Mouse (Mus musculus) MEL (cell line): ENCODE data around the gene Ddx54.

Source experiments
- CHD1 ChIP-seq: IDR thresholded peaks from 2 replicates; pipeline ENCODE4 v1.6.1; 2012; ENCODE audit warnings: low read depth, mild to moderate bottlenecking, inconsistent platforms, low read length, improper control_type of control experiment
- ELF1 ChIP-seq: IDR thresholded peaks from 2 replicates; pipeline ENCODE4 v1.6.1; 2014; ENCODE audit warnings: low read depth, mild to moderate bottlenecking, inconsistent platforms, low read length, improper control_type of control experiment, moderate library complexity
- EP300 ChIP-seq, 2 experiments: IDR thresholded peaks; 2 replicates each; pipeline ENCODE4 v1.6.1; 2011; ENCODE audit warnings: improper control_type of control experiment in 2 of 2, low read length in 2 of 2, low read depth in 1 of 2, mild to moderate bottlenecking in 1 of 2
- GABPA ChIP-seq: IDR thresholded peaks from 2 replicates; pipeline ENCODE4 v1.6.1; 2012; ENCODE audit warnings: low read depth, mild to moderate bottlenecking, inconsistent platforms, low read length, improper control_type of control experiment, moderate library complexity
- GATA1 ChIP-seq: IDR thresholded peaks from 2 replicates; pipeline ENCODE4 v1.6.1; 2011; ENCODE audit warnings: low read depth, low read length, improper control_type of control experiment
- MAZ ChIP-seq: IDR thresholded peaks from 2 replicates; pipeline ENCODE4 v1.6.1; 2012; ENCODE audit warnings: low read depth, mild to moderate bottlenecking, inconsistent platforms, low read length, improper control_type of control experiment
- MEF2A ChIP-seq: IDR thresholded peaks from 2 replicates; pipeline ENCODE4 v1.6.1; 2014; ENCODE audit warnings: low read depth, mild to moderate bottlenecking, inconsistent platforms, low read length, improper control_type of control experiment; ENCODE audit not compliant: poor library complexity, insufficient replicate concordance, severe bottlenecking; ENCODE audit errors: extremely low read depth
- MYC ChIP-seq: IDR thresholded peaks from 2 replicates; pipeline ENCODE4 v1.6.1; 2011; ENCODE audit warnings: low read depth, mild to moderate bottlenecking, low read length, improper control_type of control experiment, moderate library complexity
- NRF1 ChIP-seq: IDR thresholded peaks from 2 replicates; pipeline ENCODE4 v1.6.1; 2014; ENCODE audit warnings: low read depth, mild to moderate bottlenecking, inconsistent platforms, low read length, improper control_type of control experiment, moderate library complexity; ENCODE audit not compliant: poor library complexity, insufficient read depth, severe bottlenecking
- POLR2A ChIP-seq, 2 experiments: IDR thresholded peaks; 2 replicates each; pipeline ENCODE4 v1.6.1; 2011 to 2012; ENCODE audit warnings: low read length in 2 of 2, mild to moderate bottlenecking in 2 of 2, control low read depth in 1 of 2, improper control_type of control experiment in 1 of 2, low read depth in 1 of 2, moderate library complexity in 1 of 2; ENCODE audit not compliant: control insufficient read depth in 1 of 2, insufficient read depth in 1 of 2, poor library complexity in 1 of 2
- RCOR1 ChIP-seq: IDR thresholded peaks from 2 replicates; pipeline ENCODE4 v1.6.1; 2012; ENCODE audit warnings: low read depth, mild to moderate bottlenecking, inconsistent platforms, low read length, improper control_type of control experiment
- TBP ChIP-seq: IDR thresholded peaks from 2 replicates; pipeline ENCODE4 v1.8.0; 2011; ENCODE audit warnings: low read depth, low read length, improper control_type of control experiment

GRCm38 (mm10) chr5:120677516-120677915 lies 65.0 kb downstream of the Ddx54 start:
- TF ChIP-seq CHD1 (no peak), MEF2A (no peak), RCOR1 (no peak), GABPA (no peak), POLR2A (IDR thresholded peaks at IDR 0.05; ENCODE audit: control insufficient read depth in 1 of 2, insufficient read depth in 1 of 2, low read depth in 1 of 2, low read length in 2 of 2, poor library complexity in 1 of 2) (no peak), TBP (no peak), MAZ (no peak), ELF1 (no peak), GATA1 (no peak), EP300 (IDR thresholded peaks at IDR 0.05; ENCODE audit: low read depth in 1 of 2, low read length in 2 of 2) (no peak), NRF1 (no peak), MYC (no peak)
